Mouse (Mus musculus) cerebellum, adult 2 months (tissue): ENCODE data around the gene Aqp6. TPM values are rescaled to one million over a fixed set of nuclear protein-coding genes. Genes with fewer than 3 reads are reported as not detected.

Experiments used
- DNase-seq, 2 experiments: peaks; one replicate each; pipeline ENCODE4 v3.0.0; 2021
- H3K27ac ChIP-seq: fragments of 200-500 bp; 2 replicates; pipeline ENCODE4 v1.5.1; 2012; ENCODE audit warnings: low read length, control low read depth, inconsistent platforms; ENCODE audit not compliant: insufficient read depth
- H3K27me3 ChIP-seq: fragments of 200-500 bp; 2 replicates; pipeline ENCODE4 v1.6.1; 2012; ENCODE audit warnings: inconsistent platforms, mild to moderate bottlenecking, low read length, moderate library complexity; ENCODE audit not compliant: control insufficient read depth, insufficient read depth
- H3K4me1 ChIP-seq: fragments of 200-500 bp; 2 replicates; pipeline ENCODE4 v1.6.1; 2011; ENCODE audit warnings: low read length; ENCODE audit not compliant: control insufficient read depth, insufficient read depth
- H3K4me3 ChIP-seq: fragments of 200-500 bp; replicated peaks from 2 replicates; pipeline ENCODE3; 2011; ENCODE audit warnings: mild to moderate bottlenecking, low read depth, low read length, control low read depth; ENCODE audit not compliant: insufficient read depth
- CTCF ChIP-seq: fragments of 200-500 bp; IDR thresholded peaks from 2 replicates; pipeline ENCODE4 v1.5.1; 2011; ENCODE audit warnings: low read depth, mild to moderate bottlenecking, control low read depth, low read length, moderate library complexity, borderline replicate concordance; ENCODE audit not compliant: insufficient read depth
- POLR2A ChIP-seq: fragments of 200-500 bp; IDR thresholded peaks from 2 replicates; pipeline ENCODE4 v1.6.1; 2011; ENCODE audit warnings: low read length, control low read depth, borderline replicate concordance; ENCODE audit not compliant: insufficient read depth
- WGBS: fragments of 180-500 bp; shearing (Covaris S2); methylation state at CpG from one replicate; pipeline ENCODE4 v1.1.7; 2018; 5-methylcytosine and 5-hydroxymethylcytosine counted together
- polyA plus RNA-seq: library from polyadenylated mRNA; depleted of rRNA; stranded (reverse); fragments of >200 nt; gene quantifications from 2 replicates; pipeline ENCODE4 v1.2.3, GENCODE M21; 2012

Aqp6 gene
- polyA plus RNA-seq, 1 experiment, result 29.0 TPM

- 44% methylated on average over 8 of the region's 8 CpGs for WGBS
- Histone ChIP-seq H3K27me3 (no peaks in the 10 kb centered on the region; the same call in 1 of the 2 replicates), H3K4me3 (no peak overlapping the region), H3K4me1 (peaks cover 9% of the 10 kb centered on the region), H3K27ac (no peak overlapping the region)
- no peak for DNase-seq
- TF ChIP-seq CTCF (no peak), POLR2A (no peak)
These were observed 9.0 kb upstream of the Aqp6 start for GRCm38 (mm10) chr15:99592177-99592576.

DNA sequence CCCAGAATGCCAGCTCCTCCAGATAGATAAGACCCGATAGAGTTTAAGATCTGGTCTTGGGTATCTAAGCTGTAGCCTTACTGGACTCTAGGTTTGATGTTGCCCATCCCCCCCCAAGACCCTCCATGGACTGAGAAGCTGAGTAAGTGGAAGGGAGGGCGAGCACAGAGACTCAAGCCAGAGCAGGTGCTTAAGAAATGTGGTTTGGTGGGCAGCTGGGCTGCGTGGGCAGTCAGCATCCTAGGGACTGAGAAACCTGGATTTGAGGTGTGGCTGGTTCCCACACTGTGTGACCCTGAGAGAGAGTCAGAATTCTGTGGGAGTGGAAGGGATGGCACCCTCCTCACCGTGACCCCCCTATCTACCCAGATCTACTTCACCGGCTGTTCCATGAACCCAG, 8.3 kb upstream of the Aqp6 start:
- DNase-seq, result no peak
- H3K27me3 ChIP-seq, result no peaks in the 10 kb centered on the region; the same call in 1 of the 2 replicates
- H3K4me1 ChIP-seq, result peaks cover 16% of the 10 kb centered on the region
- H3K4me3 ChIP-seq, result no peak overlapping the region
- TF ChIP-seq POLR2A, result no peak
- no peak overlapping the region for H3K27ac ChIP-seq
- WGBS, result 91% methylated on average over 5 of the region's 5 CpGs

DNA sequence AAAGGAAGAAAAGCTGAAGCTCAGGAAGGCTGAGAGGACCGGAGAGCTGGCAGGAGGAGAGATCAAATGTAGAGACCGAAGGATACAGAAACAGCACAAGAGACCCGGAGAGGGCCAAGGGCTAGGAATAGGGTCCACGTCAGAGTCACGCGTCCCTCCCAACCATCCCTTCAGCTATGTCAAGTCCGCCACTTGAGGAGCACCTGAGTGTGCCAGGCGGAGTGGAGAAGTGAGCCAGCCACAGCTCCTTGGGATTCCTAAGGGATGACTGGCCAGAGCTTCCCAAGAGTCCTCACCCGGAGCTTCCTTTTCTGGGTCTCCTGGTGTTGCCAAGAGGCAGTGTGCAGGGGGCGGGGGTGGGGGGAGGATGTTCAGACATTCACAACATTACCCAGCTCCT, 6.2 kb upstream of the Aqp6 start:
- no peak overlapping the region for H3K4me3 ChIP-seq
- 84% methylated on average over 10 of the region's 10 CpGs for WGBS
- no peak for TF ChIP-seq POLR2A
- TF ChIP-seq CTCF, result no peak
- H3K27ac ChIP-seq, result no peak overlapping the region
- H3K27me3 ChIP-seq, result no peaks in the 10 kb centered on the region; the same call in 1 of the 2 replicates
- peaks cover 29% of the 10 kb centered on the region for H3K4me1 ChIP-seq
- no peak for DNase-seq

- TF ChIP-seq CTCF (peak; percentile 99), POLR2A (no peak)
- Histone ChIP-seq H3K27ac (peak overlapping the region; percentile 31), H3K4me3 (no peak overlapping the region), H3K4me1 (peaks cover 40% of the 10 kb centered on the region), H3K27me3 (no peaks in the 10 kb centered on the region)
- DNase-seq, result peak; percentile 95 to 96
- WGBS, result under 1% methylated on average over 7 of the region's 7 CpGs
These were observed 5.0 kb upstream of the Aqp6 start for GRCm38 (mm10) chr15:99596056-99596687.

- Histone ChIP-seq H3K27ac (peak overlapping the region; percentile 69), H3K4me3 (no peak overlapping the region), H3K27me3 (no peaks in the 10 kb centered on the region), H3K4me1 (peaks cover 40% of the 10 kb centered on the region)
- DNase-seq, result no peak
- TF ChIP-seq CTCF, result no peak
- TF ChIP-seq POLR2A, result no peak
- 65% methylated on average over 7 of the region's 7 CpGs for WGBS
These were observed 4.4 kb upstream of the Aqp6 start for GRCm38 (mm10) chr15:99596841-99597240.

GRCm38 (mm10) chr15:99597596-99597995, 3.6 kb upstream of the Aqp6 start:
- no peak overlapping the region for H3K4me3 ChIP-seq
- WGBS, result 88% methylated on average over 8 of the region's 8 CpGs
- DNase-seq, result no peak
- H3K27ac ChIP-seq, result peak overlapping the region; percentile 69
- no peaks in the 10 kb centered on the region for H3K27me3 ChIP-seq
- peaks cover 45% of the 10 kb centered on the region for H3K4me1 ChIP-seq
- no peak for TF ChIP-seq CTCF

- Histone ChIP-seq H3K4me1 (peaks cover 60% of the 10 kb centered on the region), H3K4me3 (peak overlapping the region; percentile 55), H3K27ac (peak overlapping the region; percentile 98), H3K27me3 (no peaks in the 10 kb centered on the region)
- DNase-seq, result peak; percentile 80
- TF ChIP-seq POLR2A (no peak), CTCF (no peak)
- 14% methylated on average over 17 of the region's 17 CpGs for WGBS
These were observed 1.7 kb upstream of the Aqp6 start for GRCm38 (mm10) chr15:99599245-99600070.

GRCm38 (mm10) chr15:99601823-99602120, 572 bp downstream of the Aqp6 start:
- 7% methylated on average over 4 of the region's 5 CpGs for WGBS
- Histone ChIP-seq H3K27ac (peak overlapping the region; percentile 98), H3K4me1 (peaks cover 64% of the 10 kb centered on the region), H3K4me3 (peak overlapping the region; percentile 55), H3K27me3 (no peaks in the 10 kb centered on the region)
- TF ChIP-seq CTCF (no peak), POLR2A (no peak)
- peak in 1 of 2 experiments; percentile 97 for DNase-seq
